Mouse (Mus musculus) kidney, adult 11 months (tissue): ENCODE data around the gene 1700001L19Rik.
"Not testable (repeated sequence)": the region's sequence is repeated elsewhere in the genome, so short reads cannot be mapped to it uniquely, and the experiment has no call there.

Experiments used
- DNase-seq: peaks from one replicate; pipeline ENCODE4 v3.0.0; 2022

The 1700001L19Rik gene

DNA sequence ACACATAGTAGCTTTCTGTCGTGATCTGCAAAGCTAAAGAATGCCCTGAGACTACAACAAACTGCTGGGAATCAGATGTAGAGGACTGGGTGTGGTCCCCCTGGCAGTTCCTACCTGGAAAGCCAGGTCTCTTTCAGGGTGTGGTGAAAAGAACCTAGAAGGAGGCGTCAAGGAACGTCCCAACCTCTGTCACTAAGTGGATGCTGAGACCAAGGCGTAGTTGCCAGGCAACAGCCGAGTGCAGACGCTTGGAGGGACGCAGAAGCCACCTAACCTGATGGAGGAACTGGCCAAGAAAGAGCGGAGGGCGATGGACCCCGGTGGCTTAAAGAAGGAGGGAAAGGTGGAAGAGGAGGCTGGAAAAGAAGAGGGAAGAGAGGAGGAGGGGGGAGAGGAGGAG, at the start of gene 1700001L19Rik:
Gene 1700001L19Rik (plus strand): TSS at position 223 of the 400 bp plus-strand sequence.
- no peak for DNase-seq

DNA sequence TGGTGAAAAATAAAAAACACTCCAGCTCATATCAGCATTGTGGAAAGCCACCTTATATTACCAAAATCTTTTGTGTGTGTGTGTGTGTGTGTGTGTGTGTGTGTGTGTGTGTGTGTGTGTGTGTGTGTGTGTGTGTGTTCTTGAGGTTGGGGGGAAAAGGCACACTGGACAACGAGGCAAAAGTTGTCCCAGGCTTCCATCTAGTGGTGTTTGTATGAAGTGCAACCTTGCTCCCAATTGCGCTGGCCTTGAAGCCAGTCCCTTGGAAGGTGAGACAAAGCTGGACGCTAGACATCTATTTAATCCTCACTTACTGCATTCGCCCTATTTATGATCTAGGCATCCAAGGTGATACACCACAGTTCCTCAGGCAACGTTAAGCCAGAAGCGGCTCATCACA, 43.8 kb upstream of the 1700001L19Rik start:
- DNase-seq = not testable (repeated sequence)

DNA sequence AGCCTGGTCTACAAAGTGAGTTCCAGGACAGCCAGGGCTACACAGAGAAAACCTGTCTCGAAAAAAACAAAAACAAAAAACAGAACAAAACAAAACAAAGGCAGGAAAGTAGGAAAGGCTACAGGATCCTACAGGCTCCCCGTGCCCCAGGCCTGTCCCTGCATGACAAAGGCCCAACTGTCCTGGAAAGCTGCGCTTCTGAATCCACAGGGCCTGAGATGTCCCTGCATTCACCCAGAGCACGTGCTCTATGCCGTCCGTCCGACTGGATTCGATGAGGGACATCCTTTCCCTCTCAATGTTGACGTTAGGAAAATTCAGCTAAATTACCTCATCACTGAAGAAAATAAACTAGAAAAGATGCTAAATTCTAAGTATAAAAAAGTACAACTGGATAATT, 29.1 kb upstream of the 1700001L19Rik start:
- no peak for DNase-seq

GRCm38 (mm10) chr13:68568548-68568947, 28.7 kb upstream of the 1700001L19Rik start:
- no peak for DNase-seq

- peak; percentile 38 for DNase-seq
These were observed 27.5 kb upstream of the 1700001L19Rik start for GRCm38 (mm10) chr13:68569589-68570336.

GRCm38 (mm10) chr13:68572247-68572646, 25.0 kb upstream of the 1700001L19Rik start:
- DNase-seq = no peak

- peak; percentile 78 for DNase-seq
These were observed 24.0 kb upstream of the 1700001L19Rik start for GRCm38 (mm10) chr13:68572966-68573913.

- DNase-seq = no peak
These were observed 22.8 kb upstream of the 1700001L19Rik start for GRCm38 (mm10) chr13:68574398-68574797.

GRCm38 (mm10) chr13:68577945-68578344, 19.3 kb upstream of the 1700001L19Rik start:
- no peak for DNase-seq

DNA sequence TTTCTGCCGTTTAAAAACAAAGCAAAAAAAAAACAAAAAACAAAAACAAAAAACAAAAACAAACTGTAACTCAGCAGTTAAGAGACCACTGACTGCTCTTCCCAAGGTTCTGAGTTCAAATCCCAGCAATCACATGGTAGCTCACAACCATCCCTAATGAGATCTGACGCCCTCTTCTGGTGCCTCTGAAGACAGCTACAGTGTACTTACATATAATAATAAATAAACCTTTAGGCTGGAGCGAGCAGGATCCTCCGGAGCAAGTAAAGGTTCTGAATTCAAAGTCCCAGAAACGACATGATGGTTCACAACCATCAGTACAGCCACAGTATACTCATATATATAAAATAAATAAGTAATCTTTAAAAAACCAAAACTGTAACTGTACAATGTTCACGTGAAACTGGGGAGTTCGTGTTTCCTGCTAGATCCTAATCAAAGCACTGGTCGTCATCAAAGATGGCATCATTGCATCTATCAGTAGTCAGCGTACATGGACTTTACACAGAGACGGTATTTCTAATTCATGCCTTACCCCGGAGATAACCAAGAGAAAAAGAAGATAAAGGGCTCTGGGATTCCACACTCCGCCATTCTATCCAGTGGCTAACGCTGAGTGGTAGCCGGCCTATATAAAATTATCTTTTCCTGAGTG, 16.0 kb upstream of the 1700001L19Rik start:
- DNase-seq = no peak

- peak; percentile 97 for DNase-seq
These were observed 15.3 kb upstream of the 1700001L19Rik start, which contains the start of the genes Mtrr and Fastkd3 for GRCm38 (mm10) chr13:68581747-68582516. Gene Mtrr, minus strand, starts transcription at chr13:68582149. Gene Fastkd3, plus strand, starts transcription at chr13:68582234.

- peak; percentile 17 for DNase-seq
These were observed 14.8 kb upstream of the 1700001L19Rik start for GRCm38 (mm10) chr13:68582517-68582780.

GRCm38 (mm10) chr13:68583961-68584360, 13.3 kb upstream of the 1700001L19Rik start:
- no peak for DNase-seq

DNA sequence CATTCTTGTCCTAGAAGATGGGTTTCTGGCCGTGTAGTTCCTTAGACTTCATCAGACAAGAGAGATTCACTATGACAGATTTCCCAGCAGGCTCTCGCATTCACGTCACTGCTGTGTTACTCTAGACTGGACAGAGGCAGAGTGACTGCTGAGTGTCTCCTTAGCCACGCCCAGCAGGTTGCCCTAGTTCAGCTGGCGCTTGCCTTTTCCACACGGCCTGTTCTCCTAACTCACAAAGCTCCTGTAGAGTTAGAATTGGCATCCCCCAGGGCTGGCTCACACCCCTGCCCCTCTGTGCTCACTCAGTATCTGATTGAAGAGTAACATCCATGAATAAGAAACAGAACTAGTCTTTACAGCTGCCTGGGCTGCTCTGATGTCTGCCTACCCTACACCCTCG, 11.8 kb upstream of the 1700001L19Rik start:
- no peak for DNase-seq

DNA sequence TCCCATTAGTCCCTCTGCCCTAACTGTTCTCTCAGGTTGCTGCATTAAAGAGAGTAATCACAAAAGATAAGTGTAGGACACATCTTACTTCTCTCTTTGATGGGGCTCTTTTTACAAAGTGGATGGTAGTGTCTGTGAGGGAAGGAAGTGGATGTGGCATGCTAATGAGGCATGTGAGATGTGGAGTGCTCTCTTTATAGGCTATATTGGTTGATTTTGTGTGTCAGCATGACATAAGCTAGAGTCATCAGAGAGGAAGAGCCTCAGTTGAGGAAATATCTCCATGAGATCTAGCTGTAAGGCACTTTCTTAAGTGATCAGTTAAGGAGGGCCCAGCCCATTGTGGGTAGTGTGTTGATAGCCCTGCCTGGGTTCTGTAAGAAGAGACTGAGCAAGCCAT, 8.9 kb upstream of the 1700001L19Rik start:
- no peak for DNase-seq

DNA sequence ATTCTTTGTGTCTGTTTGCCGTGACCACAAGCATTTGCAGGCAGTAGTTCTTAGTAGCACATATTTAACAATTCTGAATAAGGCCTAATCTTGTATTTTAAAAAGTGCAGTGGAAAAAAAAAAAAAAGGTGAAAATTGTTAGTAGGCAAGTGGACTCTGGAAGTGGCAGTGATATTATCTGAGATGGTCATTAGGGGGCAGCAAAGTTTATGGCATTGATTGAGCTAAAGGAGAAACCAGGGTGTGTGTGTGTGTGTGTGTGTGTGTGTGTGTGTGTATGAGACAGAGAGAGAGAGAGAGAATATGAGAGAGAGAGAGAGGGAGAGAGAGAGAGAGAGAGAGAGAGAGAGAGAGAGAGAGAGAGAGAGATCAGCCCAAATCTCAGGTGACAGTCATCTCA, 3.4 kb upstream of the 1700001L19Rik start:
- no peak for DNase-seq

GRCm38 (mm10) chr13:68597667-68598066, 446 bp downstream of the 1700001L19Rik start:
- DNase-seq = peak; percentile 11

DNA sequence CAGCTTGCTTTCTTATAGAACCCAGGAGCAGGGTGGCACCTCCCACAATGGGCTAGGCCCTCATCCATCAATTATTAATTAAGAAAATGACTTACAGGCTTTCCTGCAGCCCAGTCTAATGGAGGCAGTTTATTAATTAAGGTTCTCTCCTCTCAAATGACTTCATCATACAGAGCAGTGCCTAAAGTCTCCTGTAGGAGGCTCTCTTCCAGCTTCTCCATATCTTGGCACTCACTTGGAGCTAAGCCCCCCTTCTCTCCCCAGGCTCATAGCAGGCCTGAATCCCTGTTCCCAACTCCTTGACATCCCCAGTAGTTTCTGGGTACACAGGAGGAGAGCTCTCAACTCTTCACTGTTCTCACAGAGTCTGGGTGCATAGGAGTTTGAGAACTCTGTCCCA, 1.7 kb downstream of the 1700001L19Rik start:
- DNase-seq = no peak

GRCm38 (mm10) chr13:68601184-68601583, 4.0 kb downstream of the 1700001L19Rik start:
- DNase-seq = no peak

DNA sequence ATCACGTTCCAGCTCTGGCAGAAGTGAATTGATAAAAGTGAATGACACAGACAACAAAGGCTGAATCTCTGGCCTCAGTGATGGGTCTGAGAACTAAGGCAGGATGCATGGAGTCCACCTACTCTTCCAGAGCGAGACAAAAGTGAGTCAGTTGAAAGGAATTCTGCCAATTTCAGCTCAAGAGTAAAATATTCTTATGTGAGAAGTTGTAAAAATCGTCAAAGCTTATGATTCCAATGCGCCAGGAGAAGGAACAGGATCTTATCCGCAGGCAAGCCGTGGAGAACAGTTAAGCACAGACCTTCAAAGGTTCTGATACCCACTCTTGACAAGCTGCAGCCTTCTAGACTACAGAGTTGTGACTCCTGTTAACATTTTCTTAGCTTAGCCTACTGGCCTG, 5.9 kb downstream of the 1700001L19Rik start:
- no peak for DNase-seq

DNA sequence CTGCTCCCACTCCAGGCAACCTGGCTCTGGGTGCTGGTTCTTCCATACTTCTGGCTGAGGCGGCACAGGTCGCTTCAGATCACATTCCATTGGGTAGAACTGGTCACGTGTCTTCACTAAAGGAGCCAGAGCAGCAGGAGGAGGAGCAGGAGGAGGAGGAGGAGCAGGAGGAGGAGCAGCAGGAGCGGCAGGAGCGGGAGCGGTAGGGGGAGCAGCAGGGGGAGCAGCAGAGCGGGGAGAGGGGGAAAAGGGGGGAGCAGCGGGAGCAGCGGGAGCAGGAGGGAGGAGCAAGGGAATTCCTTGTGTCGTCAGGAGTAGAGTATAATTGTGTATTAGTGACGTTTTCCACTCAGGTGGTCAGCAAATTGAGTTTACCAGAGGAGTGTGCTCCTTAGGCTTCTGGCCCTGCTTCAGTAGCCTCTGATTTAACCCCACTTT, 8.5 kb downstream of the 1700001L19Rik start:
- peak; percentile 70 for DNase-seq

- no peak for DNase-seq
These were observed 10.6 kb downstream of the 1700001L19Rik start for GRCm38 (mm10) chr13:68607652-68608405.
